Mouse (Mus musculus) gastrocnemius, adult 18-20 months (tissue): ENCODE results near the gene Ehmt2. TPM values are rescaled to one million over a fixed set of nuclear protein-coding genes. Genes with fewer than 3 reads are reported as not detected.
"Not testable (repeated sequence)": the region's sequence is repeated elsewhere in the genome, so short reads cannot be mapped to it uniquely, and the experiment has no call there.

Experiments used
- DNase-seq: peaks from one replicate; pipeline ENCODE4 v3.0.0; 2021; ENCODE audit warnings: low spot score
- total RNA-seq, 2 experiments: library from RNA; stranded (reverse); gene quantifications; 2 replicates each; pipeline ENCODE4 v1.2.3; 2021

The Ehmt2 gene
- total RNA-seq, 2 experiments from 2014 or later, result 26.7 to 29.5 TPM

DNA sequence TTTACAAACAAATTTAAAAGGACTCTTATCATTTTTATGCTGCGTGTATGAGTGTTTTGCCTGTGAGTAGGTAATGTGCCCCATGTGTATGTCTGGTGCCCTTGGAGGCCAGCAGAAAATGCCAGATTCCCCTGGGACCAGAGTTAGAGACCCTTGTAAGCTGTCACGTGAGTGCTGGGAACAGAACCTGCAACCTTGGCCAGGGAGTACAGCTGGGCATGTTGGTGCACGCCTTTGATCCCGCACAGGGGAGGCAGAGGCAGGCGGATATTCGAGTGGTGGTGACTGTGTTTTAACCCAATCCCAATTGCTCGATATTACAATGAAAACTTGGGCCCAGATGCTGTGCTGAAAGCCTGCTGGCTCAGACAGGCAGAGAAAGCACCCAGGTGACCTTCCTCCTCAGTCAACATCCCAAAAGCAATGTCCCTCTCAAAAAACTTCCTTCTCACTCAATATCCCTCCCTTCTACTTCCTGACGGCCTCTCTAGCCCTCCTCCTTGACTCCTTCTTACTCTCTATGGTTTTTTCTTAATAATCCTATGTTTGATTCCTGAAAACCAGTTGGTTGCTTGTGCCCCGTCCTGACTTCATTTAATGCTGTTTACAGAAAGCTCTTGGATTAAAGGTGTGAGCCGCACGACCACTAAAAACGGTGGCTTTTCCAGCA lies 8.1 kb upstream of the Ehmt2 start:
- no peak for DNase-seq

GRCm38 (mm10) chr17:34891377-34891776 lies 6.9 kb upstream of the Ehmt2 start:
- no peak for DNase-seq

DNA sequence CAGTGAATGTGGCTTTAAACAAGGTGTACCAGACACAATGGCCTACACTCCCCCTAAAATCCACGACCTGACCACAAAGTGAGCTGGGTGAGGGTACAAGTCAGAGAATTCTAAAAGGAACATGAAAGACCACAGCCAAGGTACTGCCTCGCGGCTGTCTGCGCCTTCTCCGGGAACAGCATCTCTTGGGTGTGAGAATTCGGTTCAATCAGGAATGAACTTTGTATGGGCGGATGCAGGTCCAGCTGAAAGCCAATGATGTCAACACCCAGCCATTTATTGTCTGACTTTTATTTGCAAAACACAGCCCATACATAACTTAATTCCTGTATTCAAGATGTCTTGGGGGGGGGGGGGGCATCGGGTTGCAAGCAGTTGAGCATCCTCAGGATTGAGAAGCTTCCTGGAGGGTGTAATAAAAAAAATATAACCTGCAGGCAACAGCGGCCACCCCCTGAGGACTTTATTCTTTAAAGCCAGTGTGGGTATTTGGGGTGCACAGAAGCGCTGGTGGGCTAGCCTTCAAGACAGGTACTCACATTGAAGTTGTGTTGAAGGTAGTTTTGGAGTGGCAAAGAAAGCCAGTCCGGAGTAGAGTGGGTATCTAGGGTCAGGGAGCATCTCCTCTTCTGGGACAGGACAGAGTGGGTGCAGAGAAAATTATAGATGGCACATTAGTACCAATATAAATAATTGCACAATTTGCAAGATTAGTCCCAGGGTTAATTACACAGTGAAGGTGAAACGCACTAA lies 5.0 kb upstream of the Ehmt2 start:
- no peak for DNase-seq

- DNase-seq, result peak; percentile 94
These were observed 4.1 kb upstream of the Ehmt2 start for GRCm38 (mm10) chr17:34894074-34894597.

GRCm38 (mm10) chr17:34894801-34895530 lies 3.3 kb upstream of the Ehmt2 start:
- DNase-seq, result peak; percentile 43

DNA sequence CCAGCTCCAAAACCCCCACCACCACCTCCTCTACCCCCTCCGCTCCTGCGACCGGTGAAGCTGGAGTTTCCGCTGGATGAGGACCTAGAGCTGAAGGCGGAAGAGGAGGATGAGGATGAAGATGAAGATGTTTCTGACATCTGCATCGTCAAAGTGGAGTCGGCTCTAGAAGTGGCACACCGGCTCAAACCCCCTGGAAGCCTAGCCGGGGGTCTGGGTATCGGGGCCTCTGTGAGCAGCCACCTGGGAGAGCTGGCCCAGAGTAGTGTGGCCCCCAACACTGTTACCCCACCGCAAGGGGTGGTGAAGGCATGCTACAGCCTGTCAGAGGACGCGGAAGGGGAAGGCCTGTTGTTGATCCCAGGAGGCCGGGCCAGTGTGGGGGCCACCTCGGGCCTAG lies 2.5 kb upstream of the Ehmt2 start:
- DNase-seq, result no peak

GRCm38 (mm10) chr17:34896366-34896765 lies 1.9 kb upstream of the Ehmt2 start:
- DNase-seq, result no peak

GRCm38 (mm10) chr17:34897373-34898159 lies 703 bp upstream of the Ehmt2 start:
- DNase-seq, result no peak

- DNase-seq, result no peak
These were observed 410 bp downstream of the Ehmt2 start for GRCm38 (mm10) chr17:34898706-34899052.

DNA sequence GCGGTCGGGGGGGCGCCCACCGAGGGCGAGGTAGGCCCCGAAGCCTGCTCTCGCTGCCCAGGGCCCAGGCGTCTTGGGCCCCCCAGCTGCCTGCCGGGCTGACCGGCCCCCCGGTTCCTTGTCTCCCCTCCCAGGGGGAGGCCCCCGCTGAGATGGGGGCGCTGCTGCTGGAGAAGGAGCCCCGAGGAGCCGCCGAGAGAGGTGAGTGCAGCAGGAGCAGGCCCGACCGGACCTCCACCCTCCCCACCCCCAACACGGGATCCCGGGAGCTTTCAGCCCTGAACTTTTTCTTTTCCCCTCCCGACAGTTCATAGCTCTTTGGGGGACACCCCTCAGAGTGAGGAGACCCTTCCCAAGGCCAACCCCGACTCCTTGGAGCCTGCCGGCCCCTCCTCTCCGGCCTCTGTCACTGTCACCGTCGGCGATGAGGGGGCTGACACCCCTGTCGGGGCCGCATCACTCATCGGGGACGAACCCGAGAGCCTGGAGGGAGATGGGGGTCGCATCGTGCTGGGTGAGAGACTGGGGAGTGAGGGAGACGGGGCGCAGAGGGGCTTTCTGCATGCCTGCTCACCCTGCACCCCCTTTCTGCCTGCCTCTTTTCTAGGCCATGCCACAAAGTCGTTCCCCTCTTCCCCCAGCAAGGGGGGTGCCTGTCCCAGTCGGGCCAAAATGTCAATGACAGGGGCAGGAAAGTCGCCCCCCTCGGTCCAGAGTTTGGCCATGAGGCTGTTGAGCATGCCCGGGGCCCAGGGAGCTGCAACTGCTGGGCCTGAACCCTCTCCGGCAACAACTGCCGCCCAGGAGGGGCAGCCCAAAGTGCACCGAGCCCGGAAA lies 1.0 kb downstream of the Ehmt2 start:
- no peak for DNase-seq

DNA sequence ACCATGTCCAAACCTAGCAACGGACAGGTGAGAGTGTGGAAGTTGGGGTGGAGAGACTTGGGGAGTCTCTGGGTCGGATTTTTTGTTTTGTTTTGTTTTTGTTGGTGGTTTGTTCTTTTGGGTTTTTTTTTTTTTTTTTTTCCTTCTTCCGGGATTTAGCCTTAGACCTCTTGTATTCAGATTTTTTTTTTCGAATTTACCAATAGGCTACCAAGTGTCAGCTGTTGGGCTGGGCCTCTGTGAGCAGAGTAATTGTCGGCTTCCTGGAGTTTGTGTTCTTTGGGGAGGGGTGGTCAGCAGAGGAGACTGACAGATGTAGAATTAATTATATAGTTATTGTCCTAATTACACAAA lies 1.6 kb downstream of the Ehmt2 start:
- no peak for DNase-seq

DNA sequence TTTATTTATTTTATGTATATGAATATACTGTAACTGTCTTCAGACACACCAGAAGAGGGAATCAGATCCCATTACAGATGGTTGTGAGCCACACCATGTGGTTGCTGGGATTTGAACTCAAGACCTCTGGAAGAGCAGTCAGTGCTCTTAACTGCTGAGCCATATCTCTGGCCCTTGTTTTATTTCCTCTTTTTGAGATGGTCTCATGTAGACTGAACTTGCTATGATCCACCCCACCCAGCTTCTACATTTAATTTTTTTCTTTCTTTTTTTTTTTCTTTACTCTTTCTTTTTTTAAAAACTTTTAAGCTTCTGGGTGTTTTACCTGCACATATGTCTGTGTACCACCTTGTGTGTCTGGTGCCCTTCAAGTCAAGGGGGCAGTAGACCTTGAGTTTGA lies 2.6 kb downstream of the Ehmt2 start:
- DNase-seq, result not testable (repeated sequence)

- not testable (repeated sequence) for DNase-seq
These were observed 3.7 kb downstream of the Ehmt2 start for GRCm38 (mm10) chr17:34901948-34902347.

- DNase-seq, result no peak
These were observed 4.6 kb downstream of the Ehmt2 start for GRCm38 (mm10) chr17:34902895-34903294.

- no peak for DNase-seq
These were observed 12.7 kb downstream of the Ehmt2 start for GRCm38 (mm10) chr17:34910982-34911381.

GRCm38 (mm10) chr17:34911945-34912351 lies 13.7 kb downstream of the Ehmt2 start:
- DNase-seq, result peak; percentile 76

GRCm38 (mm10) chr17:34913930-34914665 lies 15.8 kb downstream of the Ehmt2 start, which contains the start of gene Slc44a4:
Gene Slc44a4, plus strand, starts transcription at chr17:34914466.
- DNase-seq, result no peak

DNA sequence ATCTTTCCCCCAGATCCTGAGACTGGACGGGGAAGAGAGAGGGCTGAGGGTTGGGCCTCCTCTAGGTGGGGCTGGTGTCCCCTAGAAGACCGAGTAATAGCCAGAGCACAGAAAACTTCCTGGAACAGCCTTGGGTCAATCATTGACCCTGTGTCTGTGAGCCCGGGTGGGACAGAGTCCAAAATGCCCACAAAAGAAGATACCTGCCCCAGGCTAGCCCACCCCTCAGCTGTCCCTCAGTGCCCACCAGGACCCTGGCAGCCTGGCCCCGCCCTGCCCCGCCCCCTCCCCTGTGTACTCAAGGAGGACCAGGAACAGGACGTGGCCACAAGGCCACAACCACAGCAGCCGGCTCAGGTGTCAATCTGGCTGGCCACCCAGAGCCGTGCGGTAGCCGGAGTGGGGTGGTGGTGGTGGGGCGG lies 17.2 kb downstream of the Ehmt2 start:
- no peak for DNase-seq

GRCm38 (mm10) chr17:34916316-34916715 lies 18.0 kb downstream of the Ehmt2 start:
- DNase-seq, result no peak

GRCm38 (mm10) chr17:34917188-34917587 lies 18.9 kb downstream of the Ehmt2 start:
- no peak for DNase-seq
